Mouse (Mus musculus) embryo, embryonic 10.5 days (tissue): ENCODE measurements around the gene Myo1e.

Experiments used
- DNase-seq: peaks from one replicate; pipeline ENCODE4 v3.0.0-alpha.2; 2015; ENCODE audit warnings: low spot score

Gene Myo1e

DNA sequence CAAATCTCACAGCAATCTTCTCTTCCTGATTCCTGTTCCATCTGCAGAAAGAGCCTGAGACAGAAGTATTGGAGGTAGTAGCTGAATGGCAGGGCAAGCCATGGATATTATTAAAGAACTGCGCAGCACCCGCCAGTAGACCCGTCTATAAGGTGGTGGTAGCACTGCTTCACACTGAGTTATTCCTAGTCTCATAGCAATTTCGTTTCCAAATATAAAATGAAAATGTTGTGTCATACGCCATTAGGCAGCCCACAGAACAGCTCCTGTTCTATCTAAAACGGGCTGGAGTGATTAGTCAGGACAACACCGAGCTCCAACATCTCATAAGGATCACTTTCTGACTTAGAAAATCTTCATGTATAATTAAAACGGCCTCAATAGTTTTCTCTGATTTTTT lies 157.6 kb downstream of the Myo1e start:
- no peak for DNase-seq

DNA sequence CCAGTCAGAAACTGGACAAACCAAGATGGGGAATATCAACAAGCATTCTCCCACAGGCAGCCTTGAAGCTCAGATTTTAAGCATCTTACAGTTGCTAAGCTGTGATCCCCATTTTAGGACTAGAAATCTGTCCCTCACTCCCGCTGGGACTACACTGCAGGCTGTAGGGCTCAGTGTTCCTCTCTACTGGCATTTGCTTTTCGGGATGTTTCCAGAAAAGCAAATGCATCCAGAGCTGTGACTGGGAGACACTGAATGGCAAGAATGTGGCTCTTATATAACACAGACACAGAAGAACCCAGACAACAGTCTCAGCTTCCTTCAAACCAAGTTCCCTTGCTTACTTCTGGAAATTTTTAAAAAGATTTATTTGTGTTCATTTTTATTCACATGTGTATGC lies 158.8 kb downstream of the Myo1e start:
- no peak for DNase-seq

DNA sequence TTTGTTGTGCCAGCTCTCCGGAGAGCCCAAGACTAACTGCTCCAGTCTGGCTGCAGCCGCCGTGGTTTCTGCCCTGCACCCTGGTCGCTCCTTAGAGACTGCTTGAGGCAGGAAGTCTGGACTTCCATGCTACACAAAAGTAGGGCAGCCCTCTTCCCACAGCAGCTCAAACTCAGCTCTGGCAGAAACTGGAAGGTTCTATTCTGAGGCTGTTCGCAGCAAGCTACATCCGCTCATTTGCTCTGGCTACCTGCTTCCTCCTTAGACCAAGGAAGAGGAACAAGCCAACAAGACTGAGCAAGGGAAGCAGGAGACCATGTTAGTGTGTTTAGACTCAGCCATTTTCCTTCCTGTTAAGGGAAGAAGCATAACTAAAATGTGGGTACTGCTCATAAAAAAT lies 159.7 kb downstream of the Myo1e start:
- DNase-seq, result no peak

DNA sequence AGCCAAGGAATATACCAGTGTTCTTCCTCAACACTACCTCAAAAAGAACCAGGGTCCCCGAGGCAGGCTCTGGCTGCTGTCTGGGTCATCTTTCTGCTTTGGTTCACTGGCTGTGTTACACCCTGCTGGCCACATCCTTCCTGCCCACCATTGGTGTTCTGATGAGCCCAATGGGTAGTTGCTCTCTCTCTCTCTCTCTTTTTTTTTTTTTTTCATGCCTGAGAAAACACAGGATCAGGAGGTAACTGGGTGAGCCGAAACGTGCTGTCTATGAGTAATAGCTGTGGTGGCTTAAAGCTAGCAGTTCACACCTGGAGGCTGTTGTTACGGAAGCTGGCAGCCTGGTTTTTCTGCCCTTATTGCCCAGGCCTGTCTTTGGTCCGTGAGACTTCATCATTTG lies 164.5 kb downstream of the Myo1e start:
- DNase-seq, result no peak

DNA sequence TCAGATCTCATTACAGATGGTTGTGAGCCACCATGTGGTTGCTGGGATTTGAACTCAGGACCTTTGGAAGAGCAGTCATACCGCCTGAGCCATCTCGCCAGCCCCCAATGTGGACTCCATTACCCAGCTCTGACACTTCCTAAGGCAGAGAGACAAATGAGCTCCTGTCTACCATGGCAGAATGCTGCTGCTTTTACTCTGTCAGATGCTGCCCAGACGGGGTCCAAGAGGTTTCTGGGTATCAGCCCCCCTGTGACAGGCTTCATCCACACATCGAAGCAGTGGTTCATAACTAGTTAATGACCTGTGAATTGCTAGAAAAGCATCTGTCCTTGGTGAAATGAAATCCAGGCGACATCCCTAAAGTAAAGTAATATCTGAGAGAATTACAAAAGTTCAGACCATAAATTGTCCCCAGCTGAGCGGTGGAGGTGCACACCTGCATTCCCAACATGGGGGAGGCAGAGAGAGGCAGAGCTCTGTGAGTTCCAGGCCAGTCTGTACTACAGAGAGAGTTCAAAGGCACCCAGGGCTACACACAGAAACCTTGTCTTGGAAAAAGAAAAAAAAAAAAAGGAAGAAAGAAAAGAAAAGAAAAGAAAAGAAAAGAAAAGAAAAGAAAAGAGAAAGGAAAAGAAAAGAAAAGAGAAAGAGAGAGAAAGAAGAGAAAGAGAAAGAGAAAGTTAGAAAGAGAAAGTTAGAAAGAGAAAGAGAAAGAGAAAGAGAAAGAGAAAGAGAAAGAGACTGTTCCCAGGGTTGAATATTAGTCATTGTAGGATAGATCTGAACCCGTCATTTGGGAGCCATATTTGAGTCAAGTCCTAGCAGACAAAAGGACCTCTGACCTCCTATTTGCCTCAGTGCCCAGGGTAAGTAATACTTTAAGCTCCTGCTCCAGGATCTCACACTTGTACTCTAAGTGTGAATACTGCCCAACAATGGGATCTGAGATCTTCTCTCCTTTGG lies 172.6 kb downstream of the Myo1e start:
- DNase-seq, result no peak

DNA sequence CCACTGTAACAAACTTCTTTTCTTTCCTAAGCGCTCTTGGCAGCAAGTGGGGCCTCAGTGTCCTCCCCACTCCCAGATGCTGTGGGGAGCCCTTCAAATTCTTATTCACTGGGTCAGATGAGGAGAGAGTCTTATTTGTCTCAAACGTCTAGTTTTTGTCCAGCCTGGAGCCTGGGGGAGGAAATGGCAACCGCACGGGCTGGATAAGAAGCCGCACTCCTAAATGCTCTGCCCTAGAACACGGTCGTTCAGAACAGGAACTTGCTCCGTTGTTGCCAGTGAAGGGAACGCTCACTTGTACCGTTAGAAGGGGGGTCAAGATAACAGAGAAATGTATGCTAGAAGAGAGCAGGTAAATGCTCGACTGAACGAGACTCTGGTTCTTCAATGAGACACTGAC lies 174.9 kb downstream of the Myo1e start:
- DNase-seq, result no peak

DNA sequence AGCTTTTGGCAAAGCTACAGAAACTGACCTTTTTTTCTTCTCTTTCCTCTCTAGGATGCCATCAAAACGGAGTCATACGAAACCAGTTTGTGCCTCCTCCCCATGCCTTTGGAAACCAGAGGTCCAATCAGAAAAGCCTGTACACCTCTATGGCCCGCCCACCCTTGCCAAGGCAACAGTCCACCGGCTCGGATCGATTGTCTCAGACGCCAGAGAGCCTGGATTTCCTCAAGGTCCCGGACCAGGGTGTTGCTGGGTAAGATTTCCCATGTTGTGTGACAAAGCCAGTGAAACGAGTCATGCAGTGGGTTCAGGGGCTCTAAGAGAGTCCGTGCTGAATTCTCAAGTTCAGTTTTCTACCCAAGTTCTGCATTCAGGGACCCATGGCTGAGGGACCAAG lies 176.6 kb downstream of the Myo1e start:
- no peak for DNase-seq

DNA sequence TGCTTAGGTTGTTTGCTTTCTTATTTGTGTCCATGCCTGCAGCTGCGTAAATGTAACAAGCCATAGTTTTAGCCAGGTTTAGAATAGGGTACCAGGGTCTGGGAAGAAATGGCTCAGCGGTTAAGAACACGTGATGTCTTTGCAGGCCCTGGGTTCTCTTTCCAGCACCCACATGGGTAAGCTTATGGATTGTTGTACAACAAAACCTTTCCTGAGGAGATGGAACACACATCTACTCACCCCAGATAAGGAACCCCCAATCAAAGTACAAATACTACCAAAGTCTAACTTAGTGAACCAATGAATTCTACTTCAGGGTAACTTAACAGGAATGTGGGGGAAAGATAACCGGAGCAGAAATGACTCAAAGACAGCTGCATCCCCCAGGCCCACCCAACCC lies 177.3 kb downstream of the Myo1e start:
- no peak for DNase-seq

DNA sequence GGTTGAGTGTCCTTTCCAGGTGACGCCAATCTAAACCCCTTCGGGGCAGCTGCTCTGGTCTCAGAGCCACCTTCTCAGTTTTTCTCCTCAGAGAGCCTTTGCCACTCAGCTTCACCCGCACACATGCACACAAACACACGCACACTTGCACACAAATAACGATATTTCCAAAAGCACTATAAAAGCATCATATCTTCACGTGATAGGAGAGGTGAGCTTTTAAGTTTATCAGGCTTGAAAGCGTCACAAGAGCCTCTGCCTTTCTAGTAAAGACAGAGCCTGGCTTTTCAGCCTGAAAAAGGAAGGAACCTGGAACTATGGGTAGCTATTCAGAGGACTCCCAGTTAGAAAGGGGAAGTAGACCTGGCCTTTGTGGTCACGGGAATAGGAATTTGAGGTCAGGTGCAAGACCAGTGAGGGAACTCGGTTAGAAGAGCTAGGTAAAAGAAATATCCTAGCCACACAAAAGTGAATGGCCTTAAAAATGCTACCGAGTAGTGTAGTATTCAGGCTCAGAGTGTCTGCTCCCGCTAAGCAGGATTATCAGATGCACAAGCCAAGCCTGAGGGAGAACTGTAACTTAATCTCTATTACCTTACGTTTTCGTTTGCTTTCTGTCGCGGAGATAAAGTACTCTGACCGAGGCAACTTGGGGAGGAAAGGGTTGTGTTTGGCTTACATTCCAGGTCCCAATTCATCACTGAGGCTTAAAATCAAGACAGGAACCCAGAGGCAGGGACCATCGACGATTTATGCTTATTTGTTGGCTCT lies 178.0 kb downstream of the Myo1e start:
- DNase-seq, result no peak

DNA sequence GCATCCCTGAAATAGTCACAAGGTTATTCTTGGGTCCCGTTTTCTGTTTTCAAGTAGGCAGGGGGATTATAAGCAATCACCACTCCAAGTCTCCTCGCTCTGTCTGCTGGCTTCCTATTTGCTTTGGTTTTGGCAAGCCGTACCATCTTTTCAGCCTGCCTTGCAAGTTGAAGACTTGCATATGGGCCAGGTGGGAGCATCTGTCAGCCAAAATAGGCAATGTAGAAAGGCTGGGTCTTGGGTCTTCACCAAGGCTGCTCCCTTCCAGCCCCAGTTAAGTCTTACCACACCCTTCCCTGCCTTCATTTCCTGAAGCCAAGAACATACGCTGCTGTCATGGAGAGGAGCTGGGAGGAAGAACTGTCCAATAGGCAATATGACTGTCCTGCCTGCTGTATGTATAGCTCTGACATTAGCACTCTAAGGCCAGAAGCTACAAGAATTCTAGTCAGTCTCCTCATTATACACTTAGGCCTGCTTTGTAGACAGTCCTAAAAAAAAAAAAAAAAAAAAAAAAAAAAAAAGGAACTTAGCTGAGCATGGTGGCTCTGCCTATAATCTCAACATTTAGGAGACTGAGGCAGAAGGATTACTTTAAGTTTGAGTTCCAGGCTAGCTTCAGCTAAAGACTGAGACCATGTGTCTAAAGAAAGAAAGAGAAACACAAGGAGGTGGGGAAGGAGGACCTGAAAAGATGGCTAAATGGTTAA lies 180.4 kb downstream of the Myo1e start:
- no peak for DNase-seq

DNA sequence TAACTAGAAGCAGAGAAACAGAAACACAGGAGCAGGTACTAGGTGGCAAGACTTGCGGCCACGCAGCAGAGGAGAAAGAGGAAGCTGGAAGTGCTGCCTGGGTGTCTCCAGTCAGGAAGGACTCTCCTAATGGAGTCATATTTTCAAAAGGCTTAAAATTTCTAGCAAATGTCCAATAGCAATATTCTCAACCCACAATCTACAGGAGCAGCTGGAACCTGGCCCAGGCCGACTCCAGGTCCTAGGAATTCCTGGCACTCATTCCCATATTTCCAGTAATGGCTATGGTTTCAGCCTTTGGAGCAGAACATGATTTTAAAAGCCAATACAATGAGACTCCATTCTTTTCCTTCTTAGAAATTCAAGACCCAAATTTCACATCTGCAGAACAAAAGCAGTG lies 182.4 kb downstream of the Myo1e start:
- no peak for DNase-seq

DNA sequence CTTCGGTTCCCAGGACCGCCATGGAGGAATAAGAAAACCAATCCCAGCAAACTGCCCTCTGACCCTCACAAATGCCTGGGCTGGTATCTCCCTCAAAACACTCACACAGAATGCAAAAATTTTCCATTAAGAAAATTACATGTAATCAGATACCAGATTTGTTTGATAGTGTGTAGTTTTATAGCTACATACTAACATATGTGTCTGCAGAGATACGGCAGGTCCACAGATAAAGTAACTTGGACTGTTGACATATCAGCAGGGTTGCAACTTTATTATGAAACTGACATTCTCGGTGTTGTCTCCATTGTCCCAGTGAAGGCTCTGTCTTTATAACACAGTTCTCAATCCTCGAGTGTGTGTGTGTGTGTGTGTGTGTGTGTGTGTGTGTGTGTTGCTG lies 183.9 kb downstream of the Myo1e start:
- no peak for DNase-seq

DNA sequence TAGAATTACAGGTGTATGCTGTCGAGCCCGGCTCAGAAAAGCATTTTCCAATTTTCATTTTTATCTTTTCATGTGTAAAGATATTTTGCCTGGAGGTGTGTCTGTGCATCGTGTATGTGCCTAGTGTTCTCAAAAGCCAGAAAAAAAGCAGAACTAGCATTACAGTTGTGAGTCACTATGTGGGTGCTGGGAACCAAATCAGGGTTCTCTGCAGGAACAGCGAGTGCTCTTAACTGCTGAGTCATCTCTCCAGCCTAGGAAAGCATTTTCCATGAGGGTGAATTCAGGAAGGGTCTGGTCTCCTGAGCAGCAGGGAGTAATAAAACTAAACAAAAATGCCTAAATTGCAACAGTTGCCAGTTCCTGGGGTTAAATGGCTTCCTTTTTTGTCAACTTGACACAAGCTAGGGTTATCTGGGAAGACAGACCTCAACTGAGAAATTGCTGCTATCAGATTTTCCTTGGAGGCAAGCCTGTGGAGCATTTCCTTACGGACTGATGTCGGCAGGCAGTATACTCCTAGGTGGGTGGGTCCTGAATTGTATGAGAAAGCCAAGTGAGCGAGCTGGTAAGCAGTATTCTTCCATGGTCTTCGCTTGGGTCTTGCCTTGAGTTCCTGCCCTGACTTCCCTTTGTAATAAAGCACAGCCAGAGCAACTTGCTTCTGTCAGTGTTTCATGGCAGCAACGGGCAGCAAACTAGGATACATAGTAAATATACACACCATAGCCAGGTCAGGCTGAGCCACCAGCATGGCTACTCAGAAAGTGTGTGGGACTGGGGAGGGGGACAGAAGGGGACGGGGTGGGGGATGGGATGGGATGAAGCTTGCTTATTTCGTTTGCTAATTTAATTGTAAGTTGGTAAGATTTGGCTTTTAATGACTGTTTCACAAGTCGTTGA lies 184.8 kb downstream of the Myo1e start:
- no peak for DNase-seq

DNA sequence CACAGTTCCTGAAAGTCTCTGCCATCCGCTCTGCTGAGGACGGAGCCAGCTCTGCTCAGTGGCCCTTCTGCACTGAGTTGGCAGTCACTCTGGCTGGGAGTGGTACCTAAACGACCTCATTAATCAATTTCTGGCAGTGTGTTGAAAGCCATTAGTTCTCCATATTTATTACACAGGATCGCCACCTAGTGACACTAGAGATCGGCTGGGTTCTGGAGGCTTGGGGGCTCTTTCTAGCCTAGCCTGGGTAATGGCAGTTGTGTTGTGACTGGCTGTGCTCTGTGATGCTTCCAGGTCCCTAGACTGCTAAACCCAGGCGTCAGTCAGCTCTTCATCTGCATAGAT lies 185.4 kb downstream of the Myo1e start:
- DNase-seq, result peak; percentile 83

DNA sequence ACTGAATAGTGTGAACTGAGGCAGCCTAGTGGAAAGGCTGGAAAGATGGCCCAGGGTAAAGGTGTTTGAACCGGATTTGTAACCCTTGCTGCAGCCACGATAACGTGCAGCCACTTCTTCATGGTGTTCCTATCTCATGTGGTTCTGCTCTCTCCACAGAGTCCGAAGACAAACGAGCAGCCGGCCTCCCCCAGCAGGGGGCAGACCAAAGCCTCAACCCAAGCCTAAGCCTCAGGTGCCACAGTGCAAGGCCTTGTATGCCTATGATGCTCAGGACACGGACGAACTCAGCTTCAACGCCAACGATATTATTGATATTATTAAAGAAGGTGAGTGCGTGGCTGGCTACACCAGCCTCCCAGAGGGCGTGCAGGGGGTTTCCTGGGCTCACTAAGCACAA lies 188.5 kb downstream of the Myo1e start:
- no peak for DNase-seq

DNA sequence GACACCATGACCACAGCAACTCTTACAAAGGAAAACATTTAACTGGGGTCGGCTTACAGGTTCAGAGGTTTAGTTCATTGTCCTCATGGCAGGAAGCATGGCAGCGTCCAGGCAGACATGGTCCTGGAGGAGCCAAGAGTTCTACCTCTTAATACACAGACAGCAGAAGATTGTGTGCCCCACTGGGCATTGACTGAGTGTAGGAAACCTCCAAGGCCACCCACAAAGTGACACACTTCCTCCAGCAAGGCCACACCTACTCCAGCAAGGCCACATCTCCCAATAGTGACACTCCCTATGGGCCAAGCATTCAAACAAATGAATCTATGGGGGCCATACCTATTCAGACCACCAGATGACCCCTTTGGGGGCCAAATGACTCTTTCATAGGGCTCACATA lies 188.9 kb downstream of the Myo1e start:
- no peak for DNase-seq

DNA sequence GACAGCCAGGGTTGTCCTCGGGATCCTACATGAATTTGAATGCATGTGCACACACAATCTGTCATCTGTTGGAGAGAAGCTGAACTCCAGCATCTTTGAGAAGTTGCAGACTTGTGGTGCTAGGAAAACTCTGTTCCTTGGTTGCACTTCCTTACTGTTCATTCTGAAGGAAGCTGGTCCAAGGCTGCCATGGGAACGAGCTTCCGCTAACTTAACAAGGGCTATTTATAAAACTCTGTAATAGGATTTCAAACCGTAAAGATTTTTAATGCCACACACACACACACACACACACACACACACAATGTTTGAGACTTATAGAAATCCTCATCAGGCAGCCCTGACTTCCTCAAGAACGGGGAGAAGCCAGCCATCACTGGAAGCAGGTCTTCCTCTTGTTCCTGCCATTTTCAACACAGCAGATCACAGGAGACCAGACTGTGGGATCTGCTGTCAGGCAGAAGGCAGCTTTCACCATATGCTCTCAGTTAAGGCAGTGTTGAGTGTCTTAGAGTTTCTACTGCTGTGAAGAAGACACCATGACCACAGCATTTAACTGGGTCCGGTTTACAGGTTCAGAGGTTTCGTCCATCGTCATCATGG lies 194.9 kb downstream of the Myo1e start:
- no peak for DNase-seq

DNA sequence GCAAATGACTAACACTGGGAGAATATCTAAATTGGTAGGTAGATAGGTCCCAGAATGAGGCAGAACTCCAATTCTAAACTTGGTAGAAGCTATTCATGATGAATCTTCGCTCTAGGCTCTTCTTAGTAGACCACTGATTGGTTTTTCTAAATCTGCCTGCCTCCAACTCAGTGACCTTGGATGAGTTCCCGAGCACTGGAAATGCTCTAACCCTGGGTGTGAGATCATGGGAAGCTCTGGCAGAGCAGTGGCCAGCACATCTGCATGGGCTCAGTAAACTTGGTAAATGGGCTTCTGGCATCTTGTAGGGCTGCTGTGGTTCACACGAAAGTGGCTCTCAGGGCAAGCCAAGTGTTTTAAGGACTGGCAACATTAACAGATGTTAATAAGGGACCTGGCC lies 199.4 kb downstream of the Myo1e start:
- DNase-seq, result no peak

DNA sequence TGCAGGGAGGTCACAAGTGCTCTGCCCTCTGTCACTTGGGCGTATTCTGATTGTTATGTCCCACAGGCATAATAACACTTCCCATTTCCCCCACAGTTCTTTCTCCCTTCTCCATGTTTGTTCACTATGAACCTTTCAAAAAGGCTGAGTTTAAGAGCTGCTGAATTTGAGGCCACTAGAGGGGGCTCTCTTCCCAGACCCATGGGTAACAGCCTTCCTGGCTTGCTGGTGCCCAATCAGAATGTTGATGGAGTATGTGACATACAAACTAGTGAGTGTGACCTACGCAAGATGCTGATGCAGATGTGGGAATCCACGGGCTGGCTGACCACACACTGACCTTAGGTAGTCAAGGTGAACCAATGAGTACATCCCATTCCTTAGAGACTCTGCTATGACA lies 201.6 kb downstream of the Myo1e start:
- DNase-seq, result peak; percentile 18

DNA sequence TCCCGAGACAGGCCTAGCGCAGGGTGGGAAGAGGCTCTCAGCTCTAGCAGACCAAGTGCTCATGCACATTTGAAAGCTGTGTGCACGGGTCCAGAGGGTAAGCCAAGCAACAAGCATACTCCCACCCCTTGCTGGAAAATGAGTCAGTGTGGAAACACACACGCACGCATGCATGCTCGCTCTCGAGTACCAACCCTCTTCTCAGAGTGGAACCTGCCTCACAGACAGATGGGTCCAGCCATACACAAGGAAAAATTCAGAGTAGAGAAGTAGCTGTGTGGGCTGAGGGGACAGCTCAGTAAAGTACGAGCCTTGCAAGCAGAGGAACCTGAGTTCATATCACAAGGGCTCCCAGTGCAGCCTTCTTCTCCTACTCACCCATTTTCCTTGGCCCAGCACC lies 202.6 kb downstream of the Myo1e start:
- no peak for DNase-seq

DNA sequence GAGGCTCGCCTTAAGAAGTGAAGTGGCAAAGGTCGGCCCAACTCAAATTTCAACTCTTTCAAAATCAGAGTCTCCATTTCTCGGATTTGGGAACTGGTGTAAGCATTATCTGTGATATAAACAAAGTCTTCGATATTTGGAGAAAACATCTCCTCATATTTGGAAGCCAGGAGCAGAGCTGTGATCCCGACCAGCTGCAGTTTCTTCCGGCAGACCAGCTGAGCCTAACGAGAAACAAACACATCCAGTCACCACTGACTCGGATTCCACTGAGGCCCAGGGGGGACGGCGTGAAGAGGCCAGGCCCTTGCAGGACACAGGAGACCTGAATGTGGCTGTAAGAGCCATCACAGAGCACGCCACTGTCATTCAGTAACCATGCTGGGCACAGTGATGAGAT lies 203.5 kb downstream of the Myo1e start:
- DNase-seq, result no peak
